Mouse (Mus musculus) heart, adult 9 months (tissue): ENCODE results near the gene Gm9913.

ENCODE experiments used
- DNase-seq, 2 experiments: peaks; one replicate each; pipeline ENCODE4 v3.0.0; 2022; ENCODE audit warnings: low spot score in 2 of 2

The Gm9913 gene

GRCm38 (mm10) chr2:125496696-125497095 is 8.2 kb upstream of the Gm9913 start:
- peak in 1 of 2 experiments; percentile 56 for DNase-seq

- no peak for DNase-seq
Measured at GRCm38 (mm10) chr2:125498216-125498615, 6.7 kb upstream of the Gm9913 start.

- DNase-seq: no peak
Measured at GRCm38 (mm10) chr2:125501526-125501925, 3.4 kb upstream of the Gm9913 start.

GRCm38 (mm10) chr2:125505746-125506315 is 942 bp downstream of the Gm9913 start:
- DNase-seq: peak in 1 of 2 experiments; percentile 68

- DNase-seq: peak; percentile 82 to 83
Measured at GRCm38 (mm10) chr2:125506316-125507054, 1.6 kb downstream of the Gm9913 start.

GRCm38 (mm10) chr2:125507893-125508292 is 3.0 kb downstream of the Gm9913 start, which contains the start of gene Fbn1:
Gene Fbn1, minus strand, starts transcription at chr2:125507993.
- no peak for DNase-seq

- no peak for DNase-seq
Measured at GRCm38 (mm10) chr2:125508381-125508780, 3.5 kb downstream of the Gm9913 start.

GRCm38 (mm10) chr2:125510752-125511151 is 5.9 kb downstream of the Gm9913 start:
- DNase-seq: no peak

- DNase-seq: peak; percentile 54 to 60
Measured at GRCm38 (mm10) chr2:125511898-125512297, 7.0 kb downstream of the Gm9913 start.

GRCm38 (mm10) chr2:125512544-125512943 is 7.7 kb downstream of the Gm9913 start:
- DNase-seq: no peak

GRCm38 (mm10) chr2:125514391-125514790 is 9.5 kb downstream of the Gm9913 start:
- no peak for DNase-seq

- no peak for DNase-seq
Measured at GRCm38 (mm10) chr2:125515291-125516057, 10.6 kb downstream of the Gm9913 start.

- peak; percentile 81 to 83 for DNase-seq
Measured at GRCm38 (mm10) chr2:125516594-125516993, 11.7 kb downstream of the Gm9913 start.

- DNase-seq: no peak
Measured at GRCm38 (mm10) chr2:125525484-125525883, 20.6 kb downstream of the Gm9913 start.

GRCm38 (mm10) chr2:125526566-125526965 is 21.7 kb downstream of the Gm9913 start:
- no peak for DNase-seq

- DNase-seq: peak; percentile 72 to 73
Measured at GRCm38 (mm10) chr2:125530665-125531064, 25.8 kb downstream of the Gm9913 start.

- DNase-seq: no peak
Measured at GRCm38 (mm10) chr2:125539640-125540039, 34.8 kb downstream of the Gm9913 start.

- DNase-seq: no peak
Measured at GRCm38 (mm10) chr2:125540579-125540978, 35.7 kb downstream of the Gm9913 start.

- no peak for DNase-seq
Measured at GRCm38 (mm10) chr2:125541451-125541850, 36.6 kb downstream of the Gm9913 start.

GRCm38 (mm10) chr2:125543646-125544045 is 38.8 kb downstream of the Gm9913 start:
- no peak for DNase-seq

GRCm38 (mm10) chr2:125544986-125545385 is 40.1 kb downstream of the Gm9913 start:
- DNase-seq: peak in 1 of 2 experiments; percentile 15

GRCm38 (mm10) chr2:125548806-125549578 is 44.1 kb downstream of the Gm9913 start:
- no peak for DNase-seq
